ENCODE assay signal across 15 mouse cellular contexts in genomic region chr2:22029022-22029803, GRCm38 (mm10).
DNase-seq lines count a peak whose midpoint lies in the region; ATAC-seq lines count a peak whose summit lies in the region.
"Had no signal": no experiment of that assay in that cellular context is flagged by ENCODE, and none has a peak within 500 bp of the region (broad histone marks: within the 10 kb centered on the region; RNA-seq: fewer than 3 reads in every experiment).

No protein-coding gene starts in this region.

- no peaks in the 10 kb centered on the region for H3K27me3 ChIP-seq in forebrain, embryonic 16.5 days (replicated peaks; ENCODE audit: control insufficient read depth, insufficient read depth, low read length)
- H3K27me3 ChIP-seq in midbrain, embryonic 10.5 days (ENCODE audit: low read depth, poor library complexity, severe bottlenecking): no peaks in the 10 kb centered on the region
- H3K27me3 ChIP-seq in neural tube, embryonic 15.5 days (replicated peaks): no peaks in the 10 kb centered on the region
- H3K27me3 ChIP-seq: limb, embryonic 13.5 days; megakaryocyte, embryonic 14.5 days had no signal

- H3K9ac ChIP-seq in forebrain, embryonic 16.5 days (replicated peaks; ENCODE audit: low read depth, low read length): no peak overlapping the region
- no peak overlapping the region for H3K9ac ChIP-seq in neural tube, embryonic 15.5 days (replicated peaks)
- H3K9ac ChIP-seq: limb, embryonic 13.5 days; lung, embryonic 14.5 days had no signal

- WGBS in forebrain, embryonic 16.5 days: 8% methylated on average over 8 of the region's 8 CpGs
- 75% methylated on average over 8 of the region's 8 CpGs for WGBS in midbrain, embryonic 10.5 days
- 18% methylated on average over 8 of the region's 8 CpGs for WGBS in neural tube, embryonic 15.5 days

- DNase-seq in cerebellum, adult 9-10 months: peak; percentile 2
- DNase-seq in cerebellum, postnatal 25 days: no peak
- no peak for DNase-seq in midbrain, embryonic 10.5 days (ENCODE audit: low spot score)
- DNase-seq in right cerebral cortex, postnatal 4 days: no peak
- no peak for DNase-seq in thymus, postnatal 0 days (ENCODE audit: low spot score)
- DNase-seq: adrenal gland, postnatal 10 days; kidney, postnatal 36 days; layer of hippocampus, postnatal 36 days; lung, embryonic 14.5 days had no signal

- H3K4me1 ChIP-seq in forebrain, embryonic 16.5 days (replicated peaks; ENCODE audit: control insufficient read depth, insufficient read depth, low read length): peaks cover 10% of the 10 kb centered on the region
- peaks cover 4% of the 10 kb centered on the region; the same call in 1 of the 2 replicates for H3K4me1 ChIP-seq in midbrain, embryonic 10.5 days
- H3K4me1 ChIP-seq in neural tube, embryonic 15.5 days: peaks cover 6% of the 10 kb centered on the region; the same call in 1 of the 2 replicates
- H3K4me1 ChIP-seq: limb, embryonic 13.5 days; megakaryocyte, embryonic 14.5 days had no signal

- H3K4me2 ChIP-seq in forebrain, embryonic 16.5 days (ENCODE audit: low read length): no peak overlapping the region
- no peak overlapping the region for H3K4me2 ChIP-seq in neural tube, embryonic 15.5 days
- H3K4me2 ChIP-seq: limb, embryonic 13.5 days; lung, embryonic 14.5 days had no signal

- no peak overlapping the region for H3K4me3 ChIP-seq in forebrain, embryonic 16.5 days (replicated peaks; ENCODE audit: low read length)
- H3K4me3 ChIP-seq in midbrain, embryonic 10.5 days: no peak overlapping the region
- no peak overlapping the region for H3K4me3 ChIP-seq in neural tube, embryonic 15.5 days (replicated peaks)
- H3K4me3 ChIP-seq: limb, embryonic 13.5 days; megakaryocyte, embryonic 14.5 days had no signal

- H3K9me3 ChIP-seq in forebrain, embryonic 16.5 days (ENCODE audit: control insufficient read depth, low read length): no peaks in the 10 kb centered on the region
- no peaks in the 10 kb centered on the region for H3K9me3 ChIP-seq in midbrain, embryonic 10.5 days (replicated peaks)
- H3K9me3 ChIP-seq in neural tube, embryonic 15.5 days (replicated peaks): no peaks in the 10 kb centered on the region
- H3K9me3 ChIP-seq: limb, embryonic 13.5 days; megakaryocyte, embryonic 14.5 days had no signal

- H3K27ac ChIP-seq in forebrain, embryonic 16.5 days (ENCODE audit: low read length): peak overlapping the region; percentile 78
- peak overlapping the region; percentile 69 for H3K27ac ChIP-seq in midbrain, embryonic 10.5 days (replicated peaks)
- H3K27ac ChIP-seq in neural tube, embryonic 15.5 days (replicated peaks): peak overlapping the region; percentile 48
- H3K27ac ChIP-seq: limb, embryonic 13.5 days had no signal

- no peaks in the 10 kb centered on the region for H3K36me3 ChIP-seq in forebrain, embryonic 16.5 days (ENCODE audit: control insufficient read depth, insufficient read depth)
- no peaks in the 10 kb centered on the region for H3K36me3 ChIP-seq in midbrain, embryonic 10.5 days
- no peaks in the 10 kb centered on the region for H3K36me3 ChIP-seq in neural tube, embryonic 15.5 days
- H3K36me3 ChIP-seq: limb, embryonic 13.5 days had no signal

- peak; percentile 87 for ATAC-seq in forebrain, embryonic 16.5 days
- peak; percentile 71 for ATAC-seq in neural tube, embryonic 15.5 days (ENCODE audit: low FRiP score)
- ATAC-seq in granulocyte monocyte progenitor cell, adult 5-6 weeks (replicated peaks; ENCODE audit: poor library complexity, severe bottlenecking): no peak
- ATAC-seq: intestine, embryonic 16.5 days had no signal
